Mouse (Mus musculus): Measurements from ENCODE around the gene Cblb.

- no peak for TF ChIP-seq GATA1 (IDR thresholded peaks at IDR 0.05; ENCODE audit: borderline replicate concordance, low read length)
- no peak for TF ChIP-seq FLI1 (IDR thresholded peaks at IDR 0.05; ENCODE audit: low read length)
Observed at GRCm38 (mm10) chr16:52182057-52182456, 151.0 kb downstream of the Cblb start.

All from megakaryocyte, embryonic 14.5 days (primary cell).